Mouse (Mus musculus): ENCODE results near the gene Cited2.

Cited2 gene

GRCm38 (mm10) chr10:17723871-17724741 lies 1.1 kb downstream of the Cited2 start:
- DNase-seq (ENCODE audit: low spot score in 2 of 2), result peak; percentile 68 to 73

- DNase-seq (ENCODE audit: low spot score in 2 of 2), result no peak
These were observed 2.1 kb downstream of the Cited2 start for GRCm38 (mm10) chr10:17725037-17725584.

GRCm38 (mm10) chr10:17725644-17726372 lies 2.8 kb downstream of the Cited2 start:
- DNase-seq (ENCODE audit: low spot score in 2 of 2), result no peak

DNA sequence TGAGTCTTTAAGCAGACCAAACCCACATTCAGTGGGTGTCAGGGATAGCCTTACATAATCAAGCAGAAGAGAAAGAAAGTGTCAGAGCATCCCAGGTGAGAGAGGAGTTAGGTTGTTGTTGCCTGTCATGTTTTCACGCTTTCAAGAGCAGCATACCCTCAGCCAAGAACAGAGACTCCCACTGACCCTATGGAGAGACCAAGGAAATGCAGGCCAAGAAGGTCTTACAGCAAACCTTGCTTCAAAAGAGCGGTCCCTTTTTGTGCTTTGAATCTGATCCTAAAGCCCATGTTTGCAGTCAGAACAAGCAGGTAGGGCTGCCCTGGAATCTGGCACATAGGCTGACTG lies 3.3 kb downstream of the Cited2 start:
- DNase-seq (ENCODE audit: low spot score in 2 of 2), result no peak

GRCm38 (mm10) chr10:17727161-17727925 lies 4.3 kb downstream of the Cited2 start:
- DNase-seq (ENCODE audit: low spot score in 2 of 2), result peak; percentile 29 to 32

DNA sequence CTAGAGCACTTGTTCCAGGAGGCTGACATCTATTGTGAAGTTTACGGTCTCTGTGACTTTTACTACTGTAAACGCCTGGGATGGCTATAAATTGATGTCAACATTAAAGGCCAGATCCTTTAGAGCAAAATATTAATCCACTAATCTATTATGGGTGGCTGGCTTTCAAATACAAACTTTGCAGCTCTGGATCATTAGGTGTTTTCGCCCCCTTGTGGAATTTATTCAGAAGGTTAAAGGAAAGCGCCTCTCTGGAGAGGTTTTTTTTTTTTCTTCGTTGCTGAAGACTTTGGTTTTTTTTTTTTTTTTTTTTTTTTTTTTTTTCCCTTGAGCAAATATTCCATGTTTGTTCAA lies 4.9 kb downstream of the Cited2 start:
- no peak for DNase-seq (ENCODE audit: low spot score in 2 of 2)

GRCm38 (mm10) chr10:17728711-17729110 lies 5.7 kb downstream of the Cited2 start:
- DNase-seq (ENCODE audit: low spot score in 2 of 2), result peak in 1 of 2 experiments; percentile 17

- DNase-seq (ENCODE audit: low spot score in 2 of 2), result no peak
These were observed 6.5 kb downstream of the Cited2 start for GRCm38 (mm10) chr10:17729476-17729875.

- DNase-seq (ENCODE audit: low spot score in 2 of 2), result peak; percentile 63 to 78
These were observed 10.0 kb downstream of the Cited2 start for GRCm38 (mm10) chr10:17733057-17733456.

DNA sequence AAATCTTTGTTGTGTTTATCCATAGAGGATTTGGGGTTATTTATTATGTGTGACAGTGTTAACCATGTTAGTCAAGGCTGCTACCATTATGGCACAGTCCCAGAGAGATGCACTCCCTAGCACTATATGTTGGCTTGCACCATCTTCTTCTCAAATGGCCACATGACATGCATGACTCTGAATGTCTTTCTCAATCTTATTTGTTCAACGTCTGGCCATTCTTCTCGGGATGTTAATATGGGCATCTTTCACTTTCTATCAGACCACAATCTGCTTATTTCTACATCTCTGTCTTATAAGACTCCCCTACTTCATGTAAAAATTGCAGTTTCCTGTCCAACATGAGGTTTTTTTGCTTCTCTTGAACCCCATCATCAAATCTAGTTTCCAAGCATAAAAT lies 19.6 kb downstream of the Cited2 start:
- no peak for DNase-seq (ENCODE audit: low spot score in 2 of 2)

DNA sequence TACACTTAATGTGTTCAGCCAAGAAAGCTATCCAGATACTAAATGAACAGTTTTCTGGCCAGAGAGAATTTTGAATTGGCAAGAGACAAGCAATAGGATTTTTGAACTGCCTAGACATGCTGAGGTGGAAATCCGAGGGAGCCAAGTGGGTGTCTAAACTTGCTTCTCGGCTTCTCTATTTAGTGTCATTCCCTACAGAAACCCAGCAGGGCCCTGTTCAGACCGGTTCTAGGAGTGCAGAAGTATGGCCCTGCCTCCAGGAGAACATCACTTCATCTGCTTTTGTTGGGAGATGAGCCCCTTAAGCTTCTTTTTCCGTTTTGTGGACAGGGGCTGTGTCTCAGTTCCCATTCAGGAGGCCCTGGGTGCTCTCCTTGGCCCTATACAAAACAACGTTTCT lies 29.5 kb downstream of the Cited2 start:
- DNase-seq (ENCODE audit: low spot score in 2 of 2), result no peak

- no peak for DNase-seq (ENCODE audit: low spot score in 2 of 2)
These were observed 36.8 kb downstream of the Cited2 start for GRCm38 (mm10) chr10:17759772-17760171.

- no peak for DNase-seq (ENCODE audit: low spot score in 2 of 2)
These were observed 38.0 kb downstream of the Cited2 start for GRCm38 (mm10) chr10:17760750-17761613.

DNA sequence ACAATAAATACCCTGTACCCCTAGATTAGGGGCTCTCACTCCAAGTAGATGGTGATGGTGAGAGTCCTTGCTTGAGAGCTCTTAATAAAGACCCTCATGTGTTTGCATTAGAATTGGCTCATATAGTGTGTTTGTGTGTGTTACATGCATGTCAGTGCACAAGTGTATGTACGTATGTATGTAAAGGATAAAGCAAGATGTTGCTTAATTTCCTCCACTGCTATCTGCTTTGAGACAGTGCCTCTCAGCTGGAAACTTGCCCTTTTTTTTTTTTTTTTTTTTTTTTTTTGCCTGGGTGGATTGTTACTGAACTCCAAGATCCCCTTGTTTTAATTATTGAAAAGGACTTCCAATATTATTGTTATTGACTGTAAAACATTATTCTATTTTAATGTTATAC lies 38.6 kb downstream of the Cited2 start:
- DNase-seq (ENCODE audit: low spot score in 2 of 2), result no peak

DNA sequence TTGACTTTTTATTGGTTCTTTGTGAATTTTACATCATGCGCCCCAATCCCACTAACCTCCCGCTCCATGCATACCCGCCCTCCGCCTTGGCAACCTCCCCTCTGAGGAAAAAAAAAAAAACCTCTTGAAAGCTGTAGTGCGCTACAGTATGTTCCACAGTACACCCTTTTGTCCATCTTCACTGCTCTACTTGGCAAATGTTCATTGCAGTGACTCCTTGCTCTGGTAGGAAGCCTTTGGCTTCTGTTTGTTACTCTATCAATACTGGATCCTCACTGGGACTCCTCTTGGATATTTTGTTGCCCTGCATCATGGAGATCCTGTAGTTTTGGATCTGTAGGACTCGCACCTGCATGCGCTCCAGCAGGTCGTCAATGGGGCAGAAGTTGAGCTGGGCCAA lies 39.9 kb downstream of the Cited2 start:
- DNase-seq (ENCODE audit: low spot score in 2 of 2), result no peak

- DNase-seq (ENCODE audit: low spot score in 2 of 2), result no peak
These were observed 46.8 kb downstream of the Cited2 start for GRCm38 (mm10) chr10:17769856-17770255.

- no peak for DNase-seq (ENCODE audit: low spot score in 2 of 2)
These were observed 49.3 kb downstream of the Cited2 start for GRCm38 (mm10) chr10:17772364-17772763.

DNA sequence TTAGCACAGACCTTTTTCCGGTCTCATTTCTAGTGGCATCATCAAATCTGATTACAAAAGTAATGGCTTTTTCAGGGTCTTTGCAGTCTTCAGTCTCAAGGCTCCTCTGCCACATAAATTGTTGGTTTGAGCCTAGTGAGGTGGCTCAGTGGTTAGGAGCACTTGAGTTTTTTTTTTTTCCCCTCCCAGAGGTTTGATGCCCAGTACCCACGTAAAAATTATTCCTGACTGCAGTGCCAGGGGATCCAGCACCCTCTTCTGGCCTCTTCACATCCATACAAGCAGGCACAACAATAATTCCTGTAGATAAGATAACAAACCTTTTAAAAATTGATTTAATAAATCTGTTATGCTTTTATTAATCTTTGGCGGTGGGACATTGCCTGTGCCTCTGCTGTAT lies 51.3 kb downstream of the Cited2 start:
- DNase-seq (ENCODE audit: low spot score in 2 of 2), result no peak

DNA sequence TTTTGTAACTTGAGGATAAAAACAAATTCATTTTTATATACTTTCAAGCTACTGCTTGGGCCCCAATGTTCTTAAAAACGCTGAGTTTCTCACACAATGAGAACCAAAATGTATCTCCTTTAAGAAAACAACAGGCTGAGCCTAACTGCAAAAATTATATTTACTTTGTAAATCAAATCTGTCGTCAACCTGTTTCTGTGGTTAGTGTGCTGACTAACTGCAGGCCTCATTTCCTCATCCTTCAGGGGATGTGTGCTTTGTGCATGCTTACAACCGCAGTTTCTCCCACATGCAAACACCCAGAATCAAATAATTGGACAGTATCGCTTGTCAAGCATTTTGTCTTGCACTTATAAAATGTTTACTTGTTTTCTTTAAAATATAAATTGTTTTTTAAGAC lies 52.1 kb downstream of the Cited2 start:
- DNase-seq (ENCODE audit: low spot score in 2 of 2), result no peak
